Mouse (Mus musculus) forebrain, postnatal 0 days (tissue): ENCODE measurements around the gene Zcchc13. TPM values are rescaled to one million over a fixed set of nuclear protein-coding genes. Genes with fewer than 3 reads are reported as not detected.

Experiments used
- ATAC-seq: fragments of 200-750 bp; cut with Nextera tagmentation; 2 replicates; pipeline ENCODE4 v1.8.0; 2017; ENCODE audit warnings: mild to moderate bottlenecking, moderate library complexity
- DNase-seq: peaks from one replicate; pipeline ENCODE4 v3.0.0-alpha.2; 2015
- H3K27ac ChIP-seq: fragments of 300-500 bp; sonication (generic); 2 replicates; pipeline ENCODE4 v1.5.1; 2014; ENCODE audit warnings: low read depth, mild to moderate bottlenecking, antibody characterized with exemption, low read length, moderate library complexity, mixed read lengths
- H3K27me3 ChIP-seq: fragments of 300-500 bp; sonication (generic); 2 replicates; pipeline ENCODE4 v1.6.1; 2014; ENCODE audit warnings: mild to moderate bottlenecking, low read length, mixed read lengths; ENCODE audit not compliant: insufficient read depth
- H3K36me3 ChIP-seq: fragments of 300-500 bp; sonication (generic); 2 replicates; pipeline ENCODE4 v1.6.1; 2014; ENCODE audit warnings: mild to moderate bottlenecking, moderate library complexity; ENCODE audit not compliant: insufficient read depth
- H3K4me1 ChIP-seq: fragments of 300-500 bp; sonication (generic); 2 replicates; pipeline ENCODE4 v1.6.1; 2014; ENCODE audit warnings: antibody characterized with exemption; ENCODE audit not compliant: insufficient read depth
- H3K4me2 ChIP-seq: fragments of 300-500 bp; sonication (generic); 2 replicates; pipeline ENCODE4 v1.6.1; 2014; ENCODE audit warnings: low read depth, mild to moderate bottlenecking, moderate library complexity
- H3K4me3 ChIP-seq: fragments of 300-500 bp; sonication (generic); 2 replicates; pipeline ENCODE4 v1.5.1; 2014; ENCODE audit warnings: low read depth, low read length, mixed read lengths
- H3K9ac ChIP-seq: fragments of 300-500 bp; sonication (generic); 2 replicates; pipeline ENCODE4 v1.6.1; 2014; ENCODE audit warnings: mild to moderate bottlenecking
- H3K9me3 ChIP-seq: fragments of 300-500 bp; sonication (generic); 2 replicates; pipeline ENCODE4 v1.6.1; 2016; ENCODE audit warnings: low read length
- CTCF ChIP-seq: sonication (generic); IDR thresholded peaks from 2 replicates; pipeline ENCODE4 v1.5.1; 2016; ENCODE audit warnings: antibody characterized with exemption, control low read depth, low read depth
- WGBS: fragments of 180-500 bp; shearing (Covaris S2); extraction: QIAGEN DNeasy Blood & Tissue Kit; methylation state at CpG from one replicate; pipeline ENCODE4 v1.1.7; 2014; 5-methylcytosine and 5-hydroxymethylcytosine counted together
- polyA plus RNA-seq: library from polyadenylated mRNA; unstranded; fragments of >200 nt; fragmentation: Nextera tagmentation; extraction: Ambion mirVana; gene quantifications from 2 replicates; pipeline ENCODE4 v1.2.1, GENCODE M21; 2015
- total RNA-seq: library from RNA; depleted of rRNA; stranded (reverse); fragments of >200 nt; gene quantifications from 2 replicates; pipeline ENCODE4 v1.2.3, GENCODE M21; 2014; rRNA removed

Gene Zcchc13
- total and polyA plus RNA-seq, 2 experiments from 2014 or later = not detected

DNA sequence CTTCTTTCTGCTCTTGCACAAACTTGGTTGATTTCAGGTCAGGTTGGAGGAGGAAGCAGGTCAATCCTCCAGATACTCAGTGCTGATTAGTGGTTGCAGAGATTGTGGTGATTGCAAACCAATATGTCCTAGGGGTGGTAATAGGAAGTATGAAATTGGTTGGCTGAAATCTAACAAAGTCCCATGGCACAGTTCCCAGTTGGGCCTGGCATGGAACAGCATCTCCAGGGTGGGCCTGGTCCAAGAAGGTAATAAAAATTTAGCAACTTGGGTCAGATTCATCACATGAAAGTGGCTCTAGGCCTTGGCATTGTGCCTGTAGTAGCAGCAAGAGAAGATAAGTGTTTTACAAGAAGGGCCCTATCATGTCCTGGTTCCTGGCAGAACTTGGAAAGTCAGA lies 39.9 kb downstream of the Zcchc13 start:
- ATAC-seq = no peak
- no peak overlapping the region for H3K27ac ChIP-seq
- no peaks in the 10 kb centered on the region for H3K4me1 ChIP-seq
- TF ChIP-seq CTCF = no peak
- no peak for DNase-seq
- no peaks in the 10 kb centered on the region for H3K9me3 ChIP-seq
- no peak overlapping the region for H3K4me2 ChIP-seq
- no peaks in the 10 kb centered on the region for H3K27me3 ChIP-seq
- H3K36me3 ChIP-seq = no peaks in the 10 kb centered on the region
- H3K4me3 ChIP-seq = no peak overlapping the region
- no peak overlapping the region for H3K9ac ChIP-seq

DNA sequence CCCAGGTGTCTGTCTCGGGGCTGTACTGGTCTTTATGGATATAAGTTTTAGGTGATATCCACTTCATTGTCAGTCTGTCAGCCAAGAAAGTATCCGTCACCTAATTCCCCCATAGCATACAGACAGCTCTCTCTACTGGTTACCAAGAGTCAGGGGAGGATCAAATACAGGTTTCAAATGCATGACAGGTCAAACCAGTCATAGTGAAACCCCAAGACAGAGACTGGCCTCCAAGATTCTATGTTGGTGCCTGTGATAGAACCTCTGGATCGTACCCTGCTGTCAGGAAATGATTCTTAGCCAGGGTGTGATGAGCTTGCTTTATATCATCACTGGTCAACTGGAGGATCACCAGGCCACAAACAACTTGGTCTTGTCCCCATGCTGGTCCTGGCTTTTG lies 43.4 kb downstream of the Zcchc13 start:
- Histone ChIP-seq H3K27me3 (no peaks in the 10 kb centered on the region), H3K36me3 (no peaks in the 10 kb centered on the region), H3K9ac (no peak overlapping the region), H3K4me3 (no peak overlapping the region), H3K4me1 (no peaks in the 10 kb centered on the region), H3K27ac (no peak overlapping the region), H3K9me3 (no peaks in the 10 kb centered on the region), H3K4me2 (no peak overlapping the region)
- DNase-seq = no peak
- no peak for TF ChIP-seq CTCF
- WGBS = 64% methylated on average over 3 of the region's 3 CpGs
- no peak for ATAC-seq

DNA sequence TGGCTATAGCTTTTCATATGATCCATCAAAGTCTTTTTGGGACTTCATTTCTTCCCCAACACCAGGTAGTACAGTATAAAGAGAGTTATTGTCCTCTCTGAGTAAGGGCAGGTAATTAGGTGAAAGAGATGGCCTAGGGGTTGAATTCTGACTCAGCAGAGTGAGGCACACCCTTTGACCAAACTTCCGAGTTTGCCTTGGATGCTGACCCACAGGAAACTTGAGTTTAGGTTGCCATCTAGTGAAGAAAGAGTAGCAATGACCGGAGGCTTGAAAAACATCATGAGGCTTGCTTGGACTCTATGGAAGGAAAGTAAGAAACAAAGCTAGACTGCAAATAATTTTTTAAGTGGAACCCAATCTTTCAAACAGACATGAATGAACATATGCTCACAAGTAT lies 44.3 kb downstream of the Zcchc13 start:
- 25% methylated on average over 2 of the region's 2 CpGs for WGBS
- no peak for ATAC-seq
- TF ChIP-seq CTCF = peak; percentile 56

More for the DNA sequence above, 44.3 kb downstream of the Zcchc13 start:
- no peaks in the 10 kb centered on the region for H3K36me3 ChIP-seq
- H3K9ac ChIP-seq = no peak overlapping the region
- no peak overlapping the region for H3K4me3 ChIP-seq
- H3K4me1 ChIP-seq = no peaks in the 10 kb centered on the region
- no peaks in the 10 kb centered on the region for H3K9me3 ChIP-seq
- no peaks in the 10 kb centered on the region for H3K27me3 ChIP-seq
- no peak overlapping the region for H3K27ac ChIP-seq
- DNase-seq = no peak
- no peak overlapping the region for H3K4me2 ChIP-seq

Other genes with a start within 250 kb of the Zcchc13 start
- not detected in 2 replicates for gene Tsx, start 216.1 kb upstream of the Zcchc13 start, total RNA-seq
- gene Tsx, start 216.1 kb upstream of the Zcchc13 start, polyA plus RNA-seq = 0.30 and 0.52 TPM in 2 replicates
- not detected in 2 replicates for gene Gm26992, start 208.6 kb upstream of the Zcchc13 start, total RNA-seq
- gene Gm26992, start 208.6 kb upstream of the Zcchc13 start, polyA plus RNA-seq = 0.48 TPM in 1 of 2 replicates, not detected in the other
- 46.7 and 53.8 TPM in 2 replicates for gene Slc16a2, start 191.4 kb downstream of the Zcchc13 start, total RNA-seq
- gene Slc16a2, start 191.4 kb downstream of the Zcchc13 start, polyA plus RNA-seq = 52.3 and 53.5 TPM in 2 replicates